Mouse (Mus musculus): Measurements from ENCODE around the gene Ldb3.

- TF ChIP-seq ZKSCAN1 (IDR thresholded peaks at IDR 0.05; ENCODE audit: low read depth, low read length) (no peak), ZNF384 (IDR thresholded peaks at IDR 0.05; ENCODE audit: low read depth, low read length) (no peak; the same call in 1 of the 2 replicates), JUND (IDR thresholded peaks at IDR 0.05; ENCODE audit: low read depth, low read length) (no peak)
Measured at GRCm38 (mm10) chr14:34623074-34623473, 34.6 kb upstream of the Ldb3 start.
